Mouse (Mus musculus) right cerebral cortex, postnatal 14 days (tissue): ENCODE measurements at regions not wholly inside any gene's neighbourhood (a gene's known extent, or its start where the extent isn't known, plus 50 kb on each side); places are given as distances from the start of the nearest gene placed in this dataset.

ENCODE experiments used
- DNase-seq: peaks from one replicate; pipeline ENCODE4 v3.0.0; 2022

- DNase-seq, result no peak
Observed at GRCm38 (mm10) chr9:47909051-47909450, 252.8 kb upstream of the Nxpe4 start.

- peak; percentile 26 for DNase-seq
Observed at GRCm38 (mm10) chr9:47910501-47910906, 251.3 kb upstream of the Nxpe4 start.

GRCm38 (mm10) chr9:47912823-47913222, 249.0 kb upstream of the Nxpe4 start:
- DNase-seq, result no peak

- peak; percentile 21 for DNase-seq
Observed at GRCm38 (mm10) chr9:47935299-47935698, 226.5 kb upstream of the Nxpe4 start.

GRCm38 (mm10) chr9:47935957-47936457, 225.8 kb upstream of the Nxpe4 start:
- DNase-seq, result no peak

GRCm38 (mm10) chr9:47938941-47939710, 222.7 kb upstream of the Nxpe4 start:
- no peak for DNase-seq

- peak; percentile 40 for DNase-seq
Observed at GRCm38 (mm10) chr9:47942761-47943583, 218.9 kb upstream of the Nxpe4 start.

- DNase-seq, result no peak
Observed at GRCm38 (mm10) chr9:47946226-47946625, 215.6 kb upstream of the Nxpe4 start.

- peak; percentile 19 for DNase-seq
Observed at GRCm38 (mm10) chr9:47957881-47958280, 203.9 kb upstream of the Nxpe4 start.

- DNase-seq, result no peak
Observed at GRCm38 (mm10) chr9:47958861-47959260, 203.0 kb upstream of the Nxpe4 start.

- DNase-seq, result no peak
Observed at GRCm38 (mm10) chr9:47961176-47961575, 200.6 kb upstream of the Nxpe4 start.

GRCm38 (mm10) chr9:47962161-47962560, 199.7 kb upstream of the Nxpe4 start:
- no peak for DNase-seq

- DNase-seq, result no peak
Observed at GRCm38 (mm10) chr9:47962589-47962988, 199.2 kb upstream of the Nxpe4 start.

- no peak for DNase-seq
Observed at GRCm38 (mm10) chr9:47973130-47973529, 188.7 kb upstream of the Nxpe4 start.

GRCm38 (mm10) chr9:47985356-47986111, 176.3 kb upstream of the Nxpe4 start:
- no peak for DNase-seq

- DNase-seq, result no peak
Observed at GRCm38 (mm10) chr9:47987266-47987665, 174.6 kb upstream of the Nxpe4 start.

- peak; percentile 14 for DNase-seq
Observed at GRCm38 (mm10) chr9:47994671-47995070, 167.2 kb upstream of the Nxpe4 start.

GRCm38 (mm10) chr9:47999632-48000031, 162.2 kb upstream of the Nxpe4 start:
- peak; percentile 9 for DNase-seq

- DNase-seq, result no peak
Observed at GRCm38 (mm10) chr9:48029021-48029420, 132.8 kb upstream of the Nxpe4 start.

GRCm38 (mm10) chr9:48030839-48031238, 131.0 kb upstream of the Nxpe4 start:
- no peak for DNase-seq

- no peak for DNase-seq
Observed at GRCm38 (mm10) chr9:48035959-48036358, 125.9 kb upstream of the Nxpe4 start.

- DNase-seq, result no peak
Observed at GRCm38 (mm10) chr9:48044826-48045225, 117.0 kb upstream of the Nxpe4 start.

- DNase-seq, result no peak
Observed at GRCm38 (mm10) chr9:48047846-48048245, 114.0 kb upstream of the Nxpe4 start.
